Mouse (Mus musculus) ovary, adult 18-20 months (tissue): ENCODE results near the gene Gm49711.

Experiments
- DNase-seq: peaks from one replicate; pipeline ENCODE4 v3.0.0; 2022; ENCODE audit warnings: low spot score, mixed read lengths

Gm49711 gene

DNA sequence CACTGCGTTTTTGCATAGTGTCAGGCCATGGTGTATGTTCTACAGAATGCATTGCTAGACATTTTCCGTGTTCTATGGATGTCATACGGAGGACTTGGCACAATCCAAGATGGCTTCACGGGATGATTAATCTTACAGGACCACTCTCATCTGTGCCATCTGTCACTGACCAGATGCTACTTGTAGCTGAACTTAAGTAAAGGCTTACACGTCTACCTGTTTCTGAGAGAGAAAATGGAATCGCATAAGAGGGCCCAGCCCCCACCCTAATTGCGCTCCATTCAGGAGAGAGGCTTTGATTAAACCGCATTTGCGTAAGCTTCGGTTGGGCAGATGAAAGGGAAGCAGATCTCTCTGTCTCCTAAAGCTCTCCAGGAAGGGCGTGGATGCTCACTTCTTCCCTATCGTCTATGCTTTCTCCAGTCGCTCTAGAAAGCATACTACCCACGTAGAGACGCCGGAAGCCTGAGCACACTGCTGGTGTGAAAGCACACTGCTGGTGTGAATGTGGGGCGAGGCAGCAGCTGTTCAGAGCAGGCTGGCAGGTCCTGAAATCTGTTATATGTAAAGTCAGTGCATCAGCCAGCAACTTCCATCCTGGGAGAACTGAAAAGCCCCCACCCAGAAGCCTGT, 62.9 kb downstream of the Gm49711 start:
- DNase-seq = no peak

DNA sequence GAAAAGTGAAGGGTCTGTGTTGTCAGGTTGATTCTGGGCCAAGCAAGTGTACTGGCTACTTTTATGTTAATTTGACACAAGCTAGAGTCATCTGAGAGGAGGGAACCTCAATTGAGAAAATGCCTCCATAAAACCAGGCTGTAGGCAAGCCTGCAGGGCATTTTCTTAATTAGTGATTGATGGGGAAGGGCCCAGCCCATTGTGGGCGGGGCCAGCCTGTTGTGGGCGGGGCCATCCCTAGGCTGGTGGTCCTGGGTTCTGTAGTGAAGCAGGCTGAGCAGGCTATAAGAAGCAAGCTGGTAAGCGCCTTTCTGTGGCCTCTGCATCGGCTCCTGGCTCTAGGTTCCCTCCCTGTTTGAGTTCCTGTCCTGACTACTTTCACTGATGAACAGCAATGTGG, 69.1 kb downstream of the Gm49711 start:
- DNase-seq = no peak

DNA sequence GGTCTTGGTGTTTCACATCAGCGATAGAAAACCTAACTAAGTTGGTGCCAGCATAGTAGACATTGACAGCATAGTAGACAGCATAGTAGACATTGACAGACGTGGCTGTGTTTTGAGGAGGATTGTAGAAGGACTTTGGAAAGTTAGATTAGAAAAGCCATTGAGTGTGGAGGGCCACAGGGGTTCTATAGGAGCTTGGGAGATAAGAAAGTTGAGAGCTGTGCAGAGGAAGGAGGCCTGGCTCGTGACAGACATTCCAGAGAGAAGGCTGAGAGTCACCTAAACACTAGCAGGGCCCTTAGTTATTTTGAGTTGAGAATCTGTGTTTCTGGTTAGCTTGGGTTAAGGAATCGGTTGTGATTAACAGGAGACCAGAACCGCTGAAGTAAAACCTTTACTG, 69.5 kb downstream of the Gm49711 start:
- DNase-seq = no peak

DNA sequence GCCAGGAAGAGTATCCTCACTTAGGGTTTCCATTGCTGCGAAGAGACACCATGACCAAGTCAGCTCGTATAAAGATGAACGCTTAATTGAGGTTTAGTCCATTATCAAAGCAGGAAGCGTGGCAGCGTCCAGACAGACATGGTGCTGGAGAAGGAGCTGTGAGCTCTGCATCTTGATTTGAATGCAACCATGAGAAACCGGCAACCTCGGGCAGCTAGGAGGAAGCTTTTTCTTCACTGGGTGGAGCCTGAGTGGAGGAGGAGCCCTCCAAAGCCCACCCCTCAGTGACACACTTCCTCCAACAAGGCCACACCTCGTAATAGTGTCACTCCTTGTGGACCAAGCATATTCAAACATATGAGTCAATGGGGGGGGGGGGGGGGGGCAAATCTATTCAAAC, 71.7 kb downstream of the Gm49711 start:
- DNase-seq = no peak

DNA sequence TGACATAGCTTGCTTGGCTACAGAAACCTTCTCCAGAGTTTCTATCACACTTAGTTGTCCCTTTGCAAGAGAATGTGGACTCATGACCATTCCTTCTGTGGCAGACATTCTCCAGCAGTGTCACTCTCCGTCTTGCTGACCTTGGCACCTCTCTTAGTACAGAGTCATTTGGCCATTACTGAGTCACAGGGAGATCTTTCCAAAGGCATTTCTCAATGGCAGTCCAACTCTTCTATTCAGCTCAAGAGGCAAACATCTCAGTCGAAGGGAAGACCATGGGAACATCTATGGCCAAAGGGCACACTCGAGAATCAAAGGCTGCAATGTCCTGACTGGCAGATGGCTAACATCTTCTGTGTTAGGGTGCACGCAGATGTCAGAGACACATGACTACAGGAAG, 74.4 kb downstream of the Gm49711 start:
- DNase-seq = no peak

DNA sequence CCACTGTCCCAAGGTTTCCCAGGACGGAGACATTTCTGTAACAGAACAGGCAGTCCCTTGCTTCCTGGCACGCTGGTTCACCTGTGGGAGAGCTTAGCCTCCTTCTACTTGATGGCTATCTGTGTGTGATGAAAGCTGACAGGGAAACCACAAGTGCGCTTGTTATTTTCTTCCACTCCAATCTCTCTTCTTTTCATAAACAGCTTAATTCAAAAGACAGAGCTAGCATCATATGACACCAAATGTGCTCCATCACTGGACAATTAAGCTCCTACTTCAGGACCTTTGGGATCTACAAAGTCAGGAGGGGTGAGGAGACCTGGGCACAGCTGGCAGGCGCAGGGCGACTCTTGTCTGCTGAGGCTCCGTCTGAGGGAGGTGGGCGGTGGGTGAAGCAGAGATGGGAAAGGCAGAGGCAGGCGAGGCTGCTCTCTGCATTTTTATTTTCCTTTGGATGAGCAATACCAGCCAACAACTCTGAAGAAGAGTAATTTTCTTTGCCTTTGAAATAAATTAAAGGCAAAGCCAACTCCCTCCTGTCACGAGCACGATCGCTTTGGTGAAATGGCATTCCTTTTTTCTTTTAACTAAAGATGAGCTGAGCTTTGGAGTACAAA, 76.1 kb downstream of the Gm49711 start:
- no peak for DNase-seq

DNA sequence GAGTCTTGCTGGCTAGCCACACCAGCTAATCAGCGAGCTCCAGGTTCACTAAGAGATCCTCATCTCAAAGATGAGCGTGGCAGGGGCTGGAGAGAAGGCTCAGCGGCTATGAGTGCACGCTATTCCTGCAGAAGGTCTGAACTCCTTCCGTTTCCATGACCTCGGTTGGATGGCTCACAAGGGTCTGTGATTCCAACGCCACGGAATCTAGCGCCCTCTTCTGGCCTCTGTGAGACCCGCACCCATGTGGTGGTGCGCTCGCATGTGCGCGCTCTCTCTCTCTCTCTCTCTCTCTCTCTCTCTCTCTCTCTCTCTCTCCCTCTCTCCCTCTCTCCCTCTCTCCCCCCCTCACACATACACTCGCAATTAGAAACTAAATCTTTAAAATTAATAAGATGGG, 78.2 kb downstream of the Gm49711 start:
- no peak for DNase-seq

DNA sequence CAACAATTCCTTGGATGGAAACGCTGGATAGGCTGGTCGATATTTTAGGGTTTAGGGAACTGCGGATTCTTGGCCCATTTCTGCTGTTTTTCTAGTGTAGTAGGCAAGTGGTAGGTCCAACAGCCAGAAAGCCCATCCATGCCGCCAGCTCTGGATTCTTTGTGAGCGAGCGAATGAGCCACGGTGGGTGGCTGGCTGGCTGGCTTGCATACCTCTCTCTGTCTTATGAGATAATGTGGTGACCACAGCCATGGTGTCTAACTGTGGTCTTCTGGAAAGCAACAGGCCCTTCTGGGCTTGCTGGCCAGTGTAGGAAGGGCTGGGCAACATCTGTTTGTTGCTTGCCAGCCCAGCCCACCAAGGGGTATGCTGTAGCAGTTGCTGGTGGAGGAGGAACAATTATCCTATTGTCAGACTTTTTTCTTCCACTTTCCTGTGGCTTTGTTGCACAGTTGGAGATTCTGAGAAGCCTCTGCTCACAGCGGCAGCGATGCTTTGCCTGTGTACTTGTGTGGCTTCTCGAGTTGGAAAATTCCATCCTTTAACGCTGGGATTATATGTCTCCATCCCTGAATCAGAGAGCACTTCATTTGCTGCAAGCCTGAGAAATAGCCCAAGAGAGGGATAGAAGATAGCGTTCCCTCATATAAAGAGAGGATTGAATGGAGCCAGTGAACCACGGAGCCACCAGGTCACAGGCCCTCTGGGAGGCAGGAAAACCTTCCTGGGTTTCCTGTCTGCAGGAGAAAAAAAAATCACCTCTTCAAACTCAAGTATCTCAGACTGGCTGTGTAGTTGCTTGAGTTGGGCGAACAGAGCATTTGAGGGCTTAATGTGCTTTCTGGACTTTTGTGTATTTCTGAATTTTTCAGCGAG, 81.5 kb downstream of the Gm49711 start:
- no peak for DNase-seq

DNA sequence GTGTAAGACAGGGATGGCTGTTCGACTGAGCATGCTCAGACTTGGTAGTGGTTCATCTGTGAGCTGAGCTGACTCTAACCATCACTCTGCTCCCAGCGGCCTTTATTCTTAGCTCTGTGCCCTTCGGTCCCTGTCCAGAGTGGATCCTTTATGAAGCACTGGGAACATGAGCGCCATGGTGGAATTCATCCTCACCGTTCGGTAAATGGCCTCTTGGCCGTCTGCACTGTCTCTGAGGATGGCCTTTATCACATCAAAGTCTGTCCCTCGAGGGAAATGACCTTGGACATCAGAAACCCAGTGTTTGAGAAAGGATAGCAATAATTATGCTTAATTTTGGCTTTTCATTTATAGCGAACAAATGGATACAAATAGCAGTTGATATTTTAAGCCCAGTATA, 82.2 kb downstream of the Gm49711 start:
- no peak for DNase-seq

DNA sequence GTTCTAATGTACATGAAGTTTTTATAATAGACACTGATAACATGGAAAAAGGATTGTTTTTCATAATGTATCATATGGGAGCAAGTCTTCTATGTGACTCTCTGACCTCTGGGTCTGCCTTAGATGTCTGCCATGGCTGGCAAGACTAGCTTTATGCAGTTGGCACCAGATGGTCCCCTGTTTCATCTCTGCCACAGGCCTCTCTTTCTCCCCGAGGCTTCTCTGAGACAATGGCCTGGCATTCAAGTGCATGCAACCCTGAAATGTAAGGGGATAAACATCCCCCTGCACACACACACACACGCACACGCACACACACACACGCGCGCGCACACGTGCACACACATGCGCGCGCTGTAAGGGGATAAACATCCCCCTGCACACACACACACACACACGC, 82.9 kb downstream of the Gm49711 start:
- DNase-seq = no peak

DNA sequence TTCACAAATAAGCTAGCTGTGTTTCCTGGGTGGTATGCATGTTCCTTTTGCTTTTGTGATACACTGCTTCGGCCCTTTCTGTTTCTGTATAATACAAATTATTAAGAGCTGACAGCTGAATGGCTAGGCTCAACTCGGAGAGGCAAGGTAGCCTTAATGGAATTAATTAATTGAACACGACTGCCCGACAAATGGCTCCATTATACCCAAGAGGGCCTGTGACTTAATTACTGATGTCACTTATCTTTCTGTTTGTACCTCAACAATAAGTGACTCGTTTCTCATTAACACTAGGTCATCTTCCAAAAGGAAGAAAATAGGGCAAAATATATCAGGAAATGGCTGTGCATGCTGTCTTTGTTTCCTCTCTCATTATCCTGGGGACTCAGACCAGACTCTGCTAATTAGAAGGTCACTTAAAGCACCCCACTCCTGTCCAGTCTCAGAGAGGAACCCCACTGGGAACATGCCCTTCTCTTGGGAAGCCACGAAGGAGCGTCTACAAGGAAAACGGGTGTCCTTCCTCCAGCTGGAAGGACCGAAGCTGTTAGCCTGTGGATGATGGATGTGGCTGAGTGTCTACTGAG, 84.4 kb downstream of the Gm49711 start:
- DNase-seq = no peak

DNA sequence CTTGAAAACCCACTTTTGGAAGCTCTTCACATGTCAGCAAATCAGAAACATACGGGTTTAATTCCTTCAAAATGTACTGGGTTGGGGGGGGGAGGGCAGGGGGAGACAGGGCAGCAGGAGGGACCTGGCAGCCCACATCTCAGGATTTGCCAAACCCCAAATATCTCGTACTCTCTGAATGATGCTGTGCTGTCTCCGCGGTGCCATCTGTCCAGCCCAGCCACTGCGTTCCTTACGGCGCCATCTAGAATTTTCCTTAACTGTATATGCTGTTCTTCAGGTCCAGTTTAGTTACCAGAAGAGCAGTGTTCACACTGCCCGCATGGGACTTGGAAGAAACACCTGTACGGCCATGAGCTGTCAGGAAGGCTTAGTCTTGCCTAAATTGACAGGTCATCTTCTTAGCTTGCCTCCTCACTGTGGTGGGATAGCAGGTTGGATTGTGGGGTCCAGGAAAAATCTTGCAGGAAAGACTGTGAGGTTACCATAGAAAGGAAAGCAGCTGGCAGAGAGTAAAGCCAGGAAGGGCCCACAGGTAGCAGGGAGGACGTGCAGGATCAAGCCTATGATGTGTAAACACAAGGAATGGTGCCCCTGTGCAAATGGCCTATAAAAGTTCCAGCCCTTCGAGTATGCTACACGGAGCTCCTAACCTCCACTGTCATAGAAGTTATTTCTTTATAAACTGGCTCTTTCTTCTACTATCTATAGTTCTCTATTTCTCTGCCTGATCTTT, 89.7 kb downstream of the Gm49711 start:
- DNase-seq = no peak

DNA sequence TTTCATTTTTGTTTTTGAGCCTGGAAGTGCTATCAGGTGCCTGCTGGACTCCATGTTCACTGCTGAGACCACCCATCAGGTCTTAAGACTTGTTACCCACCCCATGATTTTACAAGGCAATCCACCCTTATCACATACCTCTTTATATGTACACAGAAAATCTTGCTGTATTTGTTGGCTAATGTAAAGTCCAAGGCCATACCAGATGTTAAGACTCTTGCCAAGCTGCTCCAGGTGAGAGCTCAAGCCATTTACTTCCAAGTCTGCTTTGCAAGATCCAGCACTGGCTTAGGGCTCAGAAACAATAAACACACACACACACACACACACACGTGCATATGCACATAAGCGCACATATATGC, 90.2 kb downstream of the Gm49711 start:
- no peak for DNase-seq

DNA sequence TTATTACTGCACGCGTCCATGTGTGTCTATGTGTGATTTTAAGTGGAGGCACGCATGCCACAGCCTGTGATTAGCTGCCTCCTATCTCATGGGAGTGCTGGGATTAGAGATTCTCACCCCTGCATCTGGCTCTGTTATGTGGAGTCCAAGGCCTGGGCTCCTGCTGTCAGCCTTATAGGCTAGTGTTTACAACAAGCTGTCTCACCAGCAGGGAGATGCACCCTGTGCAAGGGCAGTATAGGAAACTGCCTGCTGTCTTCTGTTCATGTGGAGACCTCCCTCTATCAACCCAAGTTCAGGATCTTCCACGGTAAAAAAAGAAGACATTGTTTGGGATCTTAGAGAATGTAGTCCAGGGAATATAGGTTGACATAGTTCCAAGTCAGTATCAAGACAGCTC, 92.9 kb downstream of the Gm49711 start:
- DNase-seq = no peak

DNA sequence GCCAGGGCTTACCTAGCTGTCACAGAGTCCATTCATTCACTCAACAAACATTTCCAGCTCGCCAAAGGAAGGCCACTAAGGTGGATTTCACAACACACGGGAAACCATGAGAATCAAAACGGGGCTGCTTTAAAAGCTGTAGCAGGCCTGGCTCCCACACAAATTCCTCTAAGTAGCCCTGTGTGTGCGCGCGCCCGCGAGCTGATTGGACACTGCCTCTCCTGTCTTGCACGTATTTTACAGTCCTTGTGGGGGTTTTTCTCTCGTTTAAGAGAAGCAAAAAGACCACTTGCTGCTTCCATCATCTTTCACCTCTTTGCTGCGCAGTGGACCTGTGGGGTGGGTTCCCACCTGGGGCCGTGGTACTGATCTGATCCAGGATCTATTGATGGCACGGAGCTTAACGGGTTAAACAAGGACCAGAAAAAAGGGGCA, 99.9 kb downstream of the Gm49711 start:
- peak; percentile 32 for DNase-seq

DNA sequence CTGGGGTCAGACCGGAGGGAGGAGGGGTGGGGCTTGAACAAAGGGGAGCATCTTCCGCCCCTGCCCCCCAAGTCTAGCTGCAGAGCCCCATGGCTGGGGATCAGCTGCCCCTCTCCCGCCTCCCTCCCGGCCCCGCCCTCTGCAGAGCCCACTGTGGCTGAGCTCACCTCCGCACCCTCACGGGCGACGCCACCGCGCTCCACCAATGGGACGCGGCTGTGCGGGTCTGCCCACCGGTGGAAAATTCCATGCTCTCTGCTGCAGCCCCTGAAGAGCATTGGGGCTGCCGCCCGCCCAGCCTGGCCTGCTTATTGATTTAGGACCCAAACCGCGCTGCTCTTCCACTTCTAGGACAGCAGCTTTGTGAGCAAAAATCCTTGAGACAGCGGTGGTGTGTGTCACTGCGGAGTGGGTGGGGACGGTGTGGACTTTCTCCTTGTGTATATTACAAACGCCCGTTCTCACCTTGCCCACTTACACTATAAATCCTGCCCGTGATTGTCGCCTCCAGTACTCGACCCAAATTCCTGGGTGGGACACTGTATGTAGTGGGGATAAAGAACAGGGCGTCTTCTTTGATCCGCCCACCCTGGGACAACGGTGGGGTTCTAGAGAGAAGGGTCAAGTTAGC, 100.5 kb downstream of the Gm49711 start:
- DNase-seq = peak; percentile 74

DNA sequence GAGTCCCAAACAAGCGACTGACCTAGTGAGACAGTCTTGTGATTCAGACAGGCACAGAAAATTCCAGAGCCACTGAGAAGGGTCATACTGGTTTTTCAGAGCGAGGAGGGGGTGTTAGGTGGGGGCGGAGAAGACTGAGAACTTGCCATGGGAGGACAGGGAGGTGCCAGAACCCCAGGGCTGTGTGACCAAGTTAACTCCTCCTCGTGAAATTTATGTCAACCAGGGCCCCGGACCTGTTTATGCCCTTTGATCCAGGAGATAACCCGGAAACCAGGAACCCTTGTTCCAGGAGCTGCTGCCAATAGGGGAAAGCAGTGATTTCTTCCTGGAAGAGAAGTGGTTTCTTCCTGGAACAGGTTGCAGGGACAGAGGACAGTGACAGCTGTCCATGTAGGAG, 101.0 kb downstream of the Gm49711 start:
- no peak for DNase-seq

DNA sequence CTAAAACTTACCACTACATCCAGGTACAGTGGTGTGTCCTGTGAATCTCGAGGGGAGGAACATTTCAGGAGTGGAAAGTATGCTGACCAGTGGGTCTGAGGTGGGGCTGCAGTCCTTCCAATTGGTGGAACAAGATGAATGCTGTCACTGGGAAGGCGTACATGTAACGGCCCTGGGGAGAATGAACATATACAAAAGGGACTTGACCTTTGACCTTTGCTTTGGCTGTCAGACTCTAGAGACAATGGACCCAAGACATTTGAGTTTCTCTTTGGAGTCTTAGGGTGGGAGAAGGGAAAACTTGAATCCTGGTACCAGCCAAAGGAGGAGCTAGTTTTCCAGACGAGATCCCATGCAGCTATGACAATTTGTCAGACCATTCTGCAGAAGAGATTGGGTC, 104.2 kb downstream of the Gm49711 start:
- no peak for DNase-seq

DNA sequence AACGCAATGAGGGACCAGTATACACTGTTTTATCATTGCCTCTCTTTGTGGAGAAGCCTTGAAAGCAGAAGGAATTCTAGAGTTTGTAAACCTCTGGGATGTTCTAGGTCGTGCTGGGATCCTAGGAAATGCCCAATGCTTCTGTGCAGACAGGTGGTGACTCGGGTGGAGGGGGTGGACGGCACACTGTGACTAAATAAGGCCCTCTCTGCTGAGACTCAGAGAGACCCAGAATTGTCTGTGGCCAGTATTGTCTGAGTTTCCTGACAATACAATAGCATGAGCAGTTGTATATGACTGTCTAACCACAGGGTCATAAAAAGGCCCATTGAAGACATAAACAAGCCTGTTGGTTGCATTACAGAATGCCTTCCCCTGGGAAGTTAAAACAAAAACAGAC, 105.4 kb downstream of the Gm49711 start:
- no peak for DNase-seq

DNA sequence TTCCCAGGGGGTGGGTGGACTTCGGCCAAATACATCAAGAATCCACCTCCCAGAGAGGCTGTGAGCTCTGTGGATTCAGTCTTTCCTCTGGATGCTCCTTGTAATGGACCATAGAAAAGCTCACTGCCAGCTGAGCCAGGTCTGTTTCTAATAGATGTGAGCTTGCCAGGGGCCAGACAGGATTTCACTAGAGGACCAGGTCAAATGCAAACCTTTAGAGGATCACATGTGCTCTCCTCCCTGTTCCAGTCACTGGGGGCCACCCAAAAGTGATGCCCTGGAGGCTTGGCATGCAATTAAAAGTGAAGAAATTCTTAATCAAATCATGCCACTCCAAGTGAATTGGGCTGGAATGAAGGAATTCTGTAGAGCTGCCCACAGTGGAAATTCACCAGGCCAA, 117.9 kb downstream of the Gm49711 start:
- no peak for DNase-seq

DNA sequence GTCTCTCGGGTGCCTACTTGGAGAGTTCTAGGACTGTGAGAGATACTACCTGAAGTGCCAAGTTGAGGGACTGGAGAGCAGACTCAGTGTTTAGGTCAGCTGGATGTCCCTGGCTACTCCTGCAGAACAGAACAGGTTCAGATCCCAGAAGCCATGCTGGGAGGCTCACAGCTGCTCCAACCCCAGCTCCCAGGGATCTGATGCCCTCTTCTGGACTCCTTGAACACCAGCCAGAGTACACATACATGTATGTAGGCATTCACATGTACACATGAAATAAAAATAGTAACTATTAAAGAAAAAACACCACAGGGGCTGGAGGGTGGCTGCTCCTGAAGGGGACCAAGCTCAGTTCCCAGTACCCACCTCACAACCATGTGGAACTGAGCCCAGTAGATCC, 119.6 kb downstream of the Gm49711 start:
- no peak for DNase-seq

DNA sequence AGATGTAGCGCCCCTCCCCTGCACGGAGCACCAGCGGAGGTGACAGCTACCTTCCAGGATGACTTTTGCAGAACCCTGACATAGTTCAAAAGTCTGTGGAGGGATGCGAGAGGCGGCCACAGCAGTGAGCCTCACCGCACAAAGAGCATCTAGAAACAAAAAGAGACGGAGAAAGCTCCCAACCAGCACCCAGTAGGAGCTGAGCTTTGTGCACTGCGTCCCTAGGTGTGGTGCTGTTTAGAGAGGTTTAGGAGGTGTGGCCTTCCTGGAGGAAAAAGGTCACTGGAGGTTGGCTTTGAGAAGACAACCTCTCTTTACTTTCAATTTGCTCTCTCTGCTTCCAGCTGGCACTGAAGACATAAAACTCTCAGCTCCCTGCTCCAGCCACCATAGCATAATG, 121.2 kb downstream of the Gm49711 start:
- DNase-seq = no peak
